8 mouse cellular contexts compared by ENCODE assay signal in genomic region chr15:102142914-102143912, GRCm38 (mm10). TPM values are rescaled to one million over a fixed set of nuclear protein-coding genes. Genes with fewer than 3 reads are reported as not detected.
A peak's percentile ranks its signal among the peaks of the same experiment; 100 is the strongest.
DNase-seq lines count a peak whose midpoint lies in the region; ATAC-seq lines count a peak whose summit lies in the region.

No protein-coding gene starts in this region.

- no peak for DNase-seq in kidney, adult 8-10 months
- DNase-seq in ES-CJ7 (ENCODE audit: low read depth, low spot score) (peak; percentile 52), liver (no peak)
- no peak for DNase-seq in spleen, adult 18-20 months
- DNase-seq in frontal cortex, postnatal 10 days (ENCODE audit: low spot score in 2 of 2): no peak

- ATAC-seq in kidney, embryonic 15.5 days (replicated peaks; ENCODE audit: low FRiP score): no peak
- peak; percentile 65; the same call in 1 of the 2 replicates for ATAC-seq in embryonic facial prominence, embryonic 15.5 days (ENCODE audit: insufficient number of reproducible peaks, low FRiP score, low TSS enrichment, low read depth)
- ATAC-seq in lung, embryonic 15.5 days (ENCODE audit: borderline replicate concordance, extremely low read depth, low FRiP score, low TSS enrichment): peak; percentile 85

- H3K27me3 ChIP-seq in kidney, embryonic 15.5 days: peaks cover 25% of the 10 kb centered on the region
- peaks cover 21% of the 10 kb centered on the region for H3K27me3 ChIP-seq in embryonic facial prominence, embryonic 15.5 days
- H3K27me3 ChIP-seq in lung, embryonic 15.5 days: peaks cover 27% of the 10 kb centered on the region

- no peaks in the 10 kb centered on the region for H3K9me3 ChIP-seq in kidney, embryonic 15.5 days (replicated peaks)
- H3K9me3 ChIP-seq in embryonic facial prominence, embryonic 15.5 days (replicated peaks): no peaks in the 10 kb centered on the region
- H3K9me3 ChIP-seq in lung, embryonic 15.5 days: no peaks in the 10 kb centered on the region

- no peak overlapping the region for H3K9ac ChIP-seq in kidney, embryonic 15.5 days
- H3K9ac ChIP-seq in embryonic facial prominence, embryonic 15.5 days: no peak overlapping the region
- H3K9ac ChIP-seq in lung, embryonic 15.5 days: peak overlapping the region; percentile 1; the same call in 1 of the 2 replicates

- H3K27ac ChIP-seq in kidney, embryonic 15.5 days: peak overlapping the region; percentile 28; the same call in 1 of the 2 replicates
- no peak overlapping the region for H3K27ac ChIP-seq in embryonic facial prominence, embryonic 15.5 days (replicated peaks)
- peak overlapping the region; percentile 46 for H3K27ac ChIP-seq in lung, embryonic 15.5 days

- no peaks in the 10 kb centered on the region for H3K36me3 ChIP-seq in kidney, embryonic 15.5 days
- H3K36me3 ChIP-seq in embryonic facial prominence, embryonic 15.5 days: no peaks in the 10 kb centered on the region
- no peaks in the 10 kb centered on the region for H3K36me3 ChIP-seq in lung, embryonic 15.5 days

- peaks cover 38% of the 10 kb centered on the region for H3K4me1 ChIP-seq in kidney, embryonic 15.5 days
- peaks cover 37% of the 10 kb centered on the region for H3K4me1 ChIP-seq in embryonic facial prominence, embryonic 15.5 days
- peaks cover 27% of the 10 kb centered on the region for H3K4me1 ChIP-seq in lung, embryonic 15.5 days

- H3K4me3 ChIP-seq in kidney, embryonic 15.5 days (replicated peaks): no peak overlapping the region
- H3K4me3 ChIP-seq in embryonic facial prominence, embryonic 15.5 days (replicated peaks): no peak overlapping the region
- no peak overlapping the region for H3K4me3 ChIP-seq in lung, embryonic 15.5 days

- H3K4me2 ChIP-seq in kidney, embryonic 15.5 days: no peak overlapping the region
- no peak overlapping the region for H3K4me2 ChIP-seq in embryonic facial prominence, embryonic 15.5 days (replicated peaks)
- H3K4me2 ChIP-seq in lung, embryonic 15.5 days: 0 out of 2 replicates have a peak overlapping the region, but pooled peaks have one; percentile 7

- 52% methylated on average over 23 of the region's 23 CpGs for WGBS in kidney, embryonic 15.5 days
- WGBS in embryonic facial prominence, embryonic 15.5 days: 40% methylated on average over 23 of the region's 23 CpGs
- 37% methylated on average over 23 of the region's 23 CpGs for WGBS in lung, embryonic 15.5 days

RNA-seq across cellular contexts. Expression of gene Igfbp6, which starts 0.9 kb away (rescaled TPM):
- 31.0 and 33.6 TPM in 2 replicates for polyA plus RNA-seq in kidney, embryonic 15.5 days (2015; fragmentation: Nextera tagmentation; extraction: Ambion mirVana)
- 8.3 and 8.8 TPM in 2 replicates for polyA plus RNA-seq in embryonic facial prominence, embryonic 15.5 days (2015; fragmentation: Nextera tagmentation; extraction: Ambion mirVana)
- 12.3 and 16.8 TPM in 2 replicates for polyA plus RNA-seq in lung, embryonic 15.5 days (2015; fragmentation: Nextera tagmentation; extraction: Ambion mirVana)

RNA-seq across cellular contexts. Expression of gene Soat2, which starts 7.1 kb away (rescaled TPM):
- 0.33 and 1.1 TPM in 2 replicates for polyA plus RNA-seq in kidney, embryonic 15.5 days (2015; fragmentation: Nextera tagmentation; extraction: Ambion mirVana)
- 0.21 and 0.41 TPM in 2 replicates for polyA plus RNA-seq in embryonic facial prominence, embryonic 15.5 days (2015; fragmentation: Nextera tagmentation; extraction: Ambion mirVana)
- polyA plus RNA-seq in lung, embryonic 15.5 days (2015; fragmentation: Nextera tagmentation; extraction: Ambion mirVana): 0.20 and 0.34 TPM in 2 replicates

RNA-seq across cellular contexts. Expression of gene Spryd3, which starts 7.2 kb away (rescaled TPM):
- polyA plus RNA-seq in kidney, embryonic 15.5 days (2015; fragmentation: Nextera tagmentation; extraction: Ambion mirVana): 18.0 and 18.4 TPM in 2 replicates
- polyA plus RNA-seq in embryonic facial prominence, embryonic 15.5 days (2015; fragmentation: Nextera tagmentation; extraction: Ambion mirVana): 27.4 and 31.7 TPM in 2 replicates
- 18.8 and 20.5 TPM in 2 replicates for polyA plus RNA-seq in lung, embryonic 15.5 days (2015; fragmentation: Nextera tagmentation; extraction: Ambion mirVana)

RNA-seq across cellular contexts. Expression of gene Tns2, which starts 43.0 kb away (rescaled TPM):
- 39.7 and 48.4 TPM in 2 replicates for polyA plus RNA-seq in kidney, embryonic 15.5 days (2015; fragmentation: Nextera tagmentation; extraction: Ambion mirVana)
- 45.5 and 57.2 TPM in 2 replicates for polyA plus RNA-seq in embryonic facial prominence, embryonic 15.5 days (2015; fragmentation: Nextera tagmentation; extraction: Ambion mirVana)
- polyA plus RNA-seq in lung, embryonic 15.5 days (2015; fragmentation: Nextera tagmentation; extraction: Ambion mirVana): 47.6 and 54.5 TPM in 2 replicates

RNA-seq across cellular contexts. Expression of gene Zfp740, which starts 59.8 kb away (rescaled TPM):
- 72.7 and 77.1 TPM in 2 replicates for polyA plus RNA-seq in kidney, embryonic 15.5 days (2015; fragmentation: Nextera tagmentation; extraction: Ambion mirVana)
- 61.5 and 62.7 TPM in 2 replicates for polyA plus RNA-seq in embryonic facial prominence, embryonic 15.5 days (2015; fragmentation: Nextera tagmentation; extraction: Ambion mirVana)
- polyA plus RNA-seq in lung, embryonic 15.5 days (2015; fragmentation: Nextera tagmentation; extraction: Ambion mirVana): 60.7 and 67.1 TPM in 2 replicates
